Mouse (Mus musculus) brain, embryonic 14.5 days (tissue): ENCODE results near the gene Jade1.

ENCODE experiments used
- CTCF ChIP-seq: fragments of 200-500 bp; IDR thresholded peaks from 2 replicates; pipeline ENCODE4 v1.5.1; 2012; ENCODE audit warnings: inconsistent platforms, mild to moderate bottlenecking, moderate library complexity, borderline replicate concordance; ENCODE audit not compliant: insufficient read depth, insufficient read length; ENCODE audit errors: extremely low read depth
- POLR2A ChIP-seq: fragments of 200-500 bp; IDR thresholded peaks from 2 replicates; pipeline ENCODE4 v1.6.1; 2012; ENCODE audit warnings: mild to moderate bottlenecking, inconsistent platforms, borderline replicate concordance; ENCODE audit not compliant: poor library complexity, insufficient read depth, insufficient read length, severe bottlenecking; ENCODE audit errors: extremely low read depth

GRCm38 (mm10) chr3:41560489-41560888, 5.0 kb downstream of the Jade1 start:
- no peak for TF ChIP-seq POLR2A
- no peak for TF ChIP-seq CTCF
